Mouse (Mus musculus) embryonic facial prominence, embryonic 14.5 days (tissue): ENCODE data around the gene Npas3. TPM values are rescaled to one million over a fixed set of nuclear protein-coding genes. Genes with fewer than 3 reads are reported as not detected.

ENCODE experiments used
- ATAC-seq: fragments of 200-750 bp; cut with Nextera tagmentation; 2 replicates; pipeline ENCODE4 v1.8.0; 2017; ENCODE audit warnings: low read depth, moderate number of reproducible peaks, moderate TSS enrichment
- DNase-seq: peaks from one replicate; pipeline ENCODE4 v3.0.0-alpha.2; 2015; ENCODE audit warnings: low spot score
- H3K27ac ChIP-seq: fragments of 300-500 bp; sonication (generic); replicated peaks from 2 replicates; pipeline ENCODE4 v1.5.1; 2014; ENCODE audit warnings: low read depth, mild to moderate bottlenecking, low read length, moderate library complexity
- H3K27me3 ChIP-seq: fragments of 300-500 bp; sonication (generic); replicated peaks from 2 replicates; pipeline ENCODE4 v1.6.1; 2014; ENCODE audit warnings: low read length; ENCODE audit not compliant: control insufficient read depth, insufficient read depth
- H3K36me3 ChIP-seq: fragments of 300-500 bp; sonication (generic); 2 replicates; pipeline ENCODE4 v1.6.1; 2014; ENCODE audit warnings: low read length, mixed read lengths; ENCODE audit not compliant: control insufficient read depth, insufficient read depth
- H3K4me1 ChIP-seq: fragments of 300-500 bp; sonication (generic); 2 replicates; pipeline ENCODE4 v1.6.1; 2014; ENCODE audit warnings: antibody characterized with exemption, low read length; ENCODE audit not compliant: control insufficient read depth, insufficient read depth
- H3K4me2 ChIP-seq: fragments of 300-500 bp; sonication (generic); 2 replicates; pipeline ENCODE4 v1.6.1; 2014; ENCODE audit warnings: low read depth, mild to moderate bottlenecking, low read length, moderate library complexity, mixed read lengths
- H3K4me3 ChIP-seq: fragments of 300-500 bp; sonication (generic); 2 replicates; pipeline ENCODE4 v1.5.1; 2014; ENCODE audit warnings: low read depth, mild to moderate bottlenecking, low read length
- H3K9ac ChIP-seq: fragments of 300-500 bp; sonication (generic); 2 replicates; pipeline ENCODE4 v1.6.1; 2014; ENCODE audit warnings: low read depth, mild to moderate bottlenecking, low read length, moderate library complexity, mixed read lengths
- H3K9me3 ChIP-seq: fragments of 300-500 bp; sonication (generic); 2 replicates; pipeline ENCODE4 v1.6.1; 2016; ENCODE audit warnings: low read length; ENCODE audit not compliant: control insufficient read depth
- WGBS: fragments of 180-500 bp; shearing (Covaris S2); extraction: QIAGEN DNeasy Blood & Tissue Kit; methylation state at CpG from one replicate; pipeline ENCODE4 v1.1.7; 2014; 5-methylcytosine and 5-hydroxymethylcytosine counted together
- polyA plus RNA-seq: library from polyadenylated mRNA; unstranded; fragments of >200 nt; fragmentation: Nextera tagmentation; extraction: Ambion mirVana; gene quantifications from 2 replicates; pipeline ENCODE4 v1.2.1, GENCODE M21; 2014

The Npas3 gene
- polyA plus RNA-seq, 1 experiment from 2014 or later: 4.4 TPM

DNA sequence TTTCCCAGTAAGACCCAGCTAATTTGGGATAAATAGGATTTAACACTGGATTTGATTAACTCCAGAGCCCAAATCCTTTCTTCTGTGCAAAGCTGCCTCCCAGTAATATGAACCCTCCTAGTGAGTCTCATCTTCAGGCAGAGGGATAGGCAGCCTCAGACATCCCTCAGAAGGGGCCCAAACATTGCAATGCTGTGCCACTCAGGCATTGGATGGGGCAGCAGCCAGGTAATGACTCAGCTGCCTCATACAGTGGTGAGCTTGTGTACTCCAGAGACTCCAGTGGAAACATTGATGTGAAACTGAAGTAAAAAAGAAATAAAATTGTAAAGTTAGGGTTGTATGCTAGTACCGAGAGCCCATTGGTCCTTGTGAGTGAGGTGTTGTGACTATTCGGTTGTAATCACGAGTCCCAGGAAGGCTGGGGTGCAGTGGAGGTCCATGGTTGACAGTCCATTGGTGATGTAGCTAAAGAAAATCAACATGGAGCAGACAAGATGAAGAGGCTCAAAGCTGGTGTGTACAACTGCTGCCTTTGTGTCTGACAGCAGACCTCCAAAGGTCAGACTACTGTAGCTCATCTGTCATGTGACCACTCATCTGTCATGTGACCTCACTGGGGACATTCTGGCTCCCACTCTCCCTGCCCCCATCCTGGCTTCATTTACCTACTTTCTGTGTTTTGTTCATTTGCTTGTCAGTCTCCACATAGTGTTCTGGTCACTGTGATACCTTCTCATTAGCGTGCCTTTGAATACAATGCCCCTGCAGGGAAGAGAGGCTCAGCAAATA, 383.0 kb downstream of the Npas3 start:
- Histone ChIP-seq H3K9me3 (no peaks in the 10 kb centered on the region), H3K4me1 (peaks cover 10% of the 10 kb centered on the region; the same call in 1 of the 2 replicates), H3K4me3 (no peak overlapping the region), H3K9ac (no peak overlapping the region), H3K4me2 (no peak overlapping the region), H3K27ac (no peak overlapping the region), H3K27me3 (no peaks in the 10 kb centered on the region), H3K36me3 (no peaks in the 10 kb centered on the region)
- 90% methylated on average over 4 of the region's 4 CpGs for WGBS
- ATAC-seq (no peak), DNase-seq (no peak)

DNA sequence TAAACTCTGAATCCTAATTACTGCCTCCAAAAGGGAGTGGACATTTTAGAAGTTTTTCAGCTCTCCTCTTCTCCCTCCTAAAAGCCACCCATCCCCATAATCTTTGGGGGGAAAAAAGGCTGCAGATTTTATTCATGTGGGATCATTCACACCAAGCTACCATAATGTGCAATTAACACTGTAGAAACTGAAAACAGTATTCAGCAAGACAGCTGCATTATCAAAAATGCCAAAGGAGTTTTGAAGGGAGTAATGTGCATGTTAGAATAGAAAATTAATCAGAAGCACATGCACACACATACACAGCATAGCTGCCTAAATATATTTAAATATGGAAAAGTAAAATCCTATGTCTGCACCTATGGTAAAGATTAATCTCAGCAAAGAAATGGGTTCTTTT, 390.1 kb downstream of the Npas3 start:
- DNase-seq (no peak), ATAC-seq (no peak)
- H3K9ac ChIP-seq: no peak overlapping the region
- H3K4me2 ChIP-seq: no peak overlapping the region
- no peaks in the 10 kb centered on the region for H3K9me3 ChIP-seq
- H3K27me3 ChIP-seq: no peaks in the 10 kb centered on the region
- H3K27ac ChIP-seq: no peak overlapping the region
- H3K36me3 ChIP-seq: no peaks in the 10 kb centered on the region
- no peak overlapping the region for H3K4me3 ChIP-seq
- no peaks in the 10 kb centered on the region for H3K4me1 ChIP-seq

GRCm38 (mm10) chr12:53647282-53647681, 398.8 kb downstream of the Npas3 start:
- no peak overlapping the region for H3K9ac ChIP-seq
- no peak for ATAC-seq
- WGBS: 75% methylated on average over 2 of the region's 2 CpGs

DNA sequence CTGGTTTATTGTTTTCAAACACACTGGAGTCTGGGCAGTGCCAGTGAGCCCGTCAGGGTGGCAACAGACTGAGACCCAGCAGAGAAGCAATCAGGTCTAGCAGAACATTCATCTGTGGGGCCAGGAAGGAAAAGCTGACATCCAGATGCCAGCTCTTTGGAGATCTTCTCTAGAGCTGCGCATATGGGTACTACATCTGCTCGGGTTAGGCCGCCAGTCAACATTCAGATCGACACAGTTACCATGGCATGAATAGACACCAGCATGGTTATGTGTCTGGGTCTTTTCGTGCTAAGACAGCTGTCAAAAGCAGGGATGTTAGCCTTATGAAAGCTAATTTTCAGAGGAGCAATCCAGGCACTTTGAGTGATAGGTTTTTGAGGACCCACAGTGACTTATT, 407.8 kb downstream of the Npas3 start:
- Histone ChIP-seq H3K27me3 (no peaks in the 10 kb centered on the region), H3K9me3 (no peaks in the 10 kb centered on the region), H3K27ac (no peak overlapping the region), H3K4me1 (peaks cover 3% of the 10 kb centered on the region; the same call in 1 of the 2 replicates), H3K4me2 (no peak overlapping the region), H3K9ac (no peak overlapping the region), H3K36me3 (no peaks in the 10 kb centered on the region), H3K4me3 (no peak overlapping the region)
- WGBS: 89% methylated on average over 6 of the region's 6 CpGs
- ATAC-seq (no peak), DNase-seq (no peak)

More at GRCm38 (mm10) chr12:53647282-53647681, 398.8 kb downstream of the Npas3 start:
- Histone ChIP-seq H3K4me3 (no peak overlapping the region), H3K9me3 (no peaks in the 10 kb centered on the region), H3K27ac (no peak overlapping the region), H3K4me2 (no peak overlapping the region), H3K27me3 (no peaks in the 10 kb centered on the region), H3K4me1 (peaks cover 3% of the 10 kb centered on the region; the same call in 1 of the 2 replicates), H3K36me3 (no peaks in the 10 kb centered on the region)
- no peak for DNase-seq

DNA sequence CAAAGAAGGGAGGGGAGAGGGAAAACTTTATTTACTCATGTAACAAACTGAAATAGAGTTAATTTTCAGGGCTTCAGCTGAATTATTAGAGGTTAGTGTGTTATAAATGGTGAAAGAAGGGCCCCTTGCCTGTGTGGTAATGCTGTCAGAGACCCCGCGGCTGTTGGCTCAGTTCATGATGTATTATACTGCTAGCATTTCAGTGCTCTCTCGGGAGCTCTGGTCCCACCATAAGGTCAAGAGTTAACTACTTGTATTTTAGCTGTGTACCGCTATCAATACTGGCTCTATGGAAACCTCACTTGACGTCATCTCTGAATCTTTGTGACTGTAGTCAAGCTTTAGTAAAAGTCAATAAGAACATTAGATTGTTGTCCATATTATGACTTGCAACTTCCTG, 415.6 kb downstream of the Npas3 start:
- Histone ChIP-seq H3K36me3 (no peaks in the 10 kb centered on the region), H3K9ac (no peak overlapping the region), H3K4me3 (no peak overlapping the region), H3K4me2 (no peak overlapping the region), H3K27ac (no peak overlapping the region), H3K4me1 (0 out of 2 replicates have a peak, but pooled peaks cover 3% of the 10 kb centered on the region), H3K27me3 (no peaks in the 10 kb centered on the region), H3K9me3 (no peaks in the 10 kb centered on the region)
- ATAC-seq (no peak), DNase-seq (no peak)
- WGBS: 37% methylated on average over 5 of the region's 5 CpGs

DNA sequence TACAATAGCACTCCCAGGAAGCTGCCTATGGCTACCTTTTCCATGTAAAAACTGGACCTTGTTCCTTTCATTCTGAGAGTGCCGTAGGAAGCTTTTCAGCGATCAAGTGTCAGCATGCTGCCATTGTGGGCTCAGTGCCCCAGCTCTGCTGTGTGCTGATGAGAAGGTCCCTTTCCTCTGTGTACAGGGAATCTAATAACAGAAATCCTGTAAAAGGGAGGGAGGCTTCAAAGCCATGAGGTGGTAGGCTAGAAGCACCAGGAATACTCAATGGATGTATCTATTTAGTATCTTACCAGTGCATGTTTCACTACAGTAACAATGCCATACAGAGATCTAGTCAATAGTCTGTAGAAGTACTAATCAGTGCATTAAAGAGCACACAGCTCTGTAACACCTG, 423.4 kb downstream of the Npas3 start:
- Histone ChIP-seq H3K4me3 (no peak overlapping the region), H3K27me3 (no peaks in the 10 kb centered on the region), H3K4me2 (no peak overlapping the region), H3K27ac (no peak overlapping the region), H3K4me1 (no peaks in the 10 kb centered on the region), H3K9me3 (no peaks in the 10 kb centered on the region), H3K9ac (no peak overlapping the region), H3K36me3 (no peaks in the 10 kb centered on the region)
- no peak for ATAC-seq
- 88% methylated on average over 2 of the region's 2 CpGs for WGBS
- DNase-seq: no peak

DNA sequence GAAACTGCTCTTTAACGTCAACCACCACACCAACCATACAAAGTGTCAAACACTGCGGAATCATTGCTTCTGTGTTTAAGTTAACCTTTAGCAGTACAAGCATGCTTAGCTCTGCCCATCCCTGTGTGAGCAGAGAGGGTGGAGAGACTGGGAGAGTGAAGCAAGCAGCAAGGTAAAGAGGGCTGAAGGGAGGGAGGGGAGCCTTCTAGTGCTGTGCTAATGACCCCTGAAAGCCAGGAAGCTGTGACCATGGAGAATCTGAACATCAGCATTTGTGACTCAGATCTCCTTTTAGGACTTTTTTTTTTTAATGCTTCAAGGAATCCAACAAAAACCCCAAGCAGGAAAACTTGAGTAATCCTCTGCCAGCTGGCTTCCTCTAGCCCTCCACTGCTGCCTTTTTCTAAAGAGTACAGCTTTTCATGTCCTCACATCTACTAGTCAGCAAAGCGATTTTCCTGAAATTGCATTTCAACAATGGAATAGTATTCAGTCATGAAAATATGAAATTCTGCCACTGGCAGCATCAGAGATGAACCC, 428.7 kb downstream of the Npas3 start:
- Histone ChIP-seq H3K36me3 (no peaks in the 10 kb centered on the region), H3K4me2 (no peak overlapping the region), H3K4me1 (no peaks in the 10 kb centered on the region), H3K4me3 (no peak overlapping the region), H3K9me3 (no peaks in the 10 kb centered on the region), H3K27ac (no peak overlapping the region), H3K27me3 (no peaks in the 10 kb centered on the region), H3K9ac (no peak overlapping the region)
- DNase-seq (no peak), ATAC-seq (no peak)
- WGBS: 62% methylated on average over 3 of the region's 3 CpGs

GRCm38 (mm10) chr12:53678166-53678565, 429.7 kb downstream of the Npas3 start:
- H3K4me3 ChIP-seq: no peak overlapping the region
- H3K4me2 ChIP-seq: no peak overlapping the region
- no peaks in the 10 kb centered on the region for H3K27me3 ChIP-seq
- ATAC-seq (no peak), DNase-seq (no peak)
- no peak overlapping the region for H3K27ac ChIP-seq
- 61% methylated on average over 3 of the region's 3 CpGs for WGBS
- no peaks in the 10 kb centered on the region for H3K9me3 ChIP-seq
- H3K36me3 ChIP-seq: no peaks in the 10 kb centered on the region
- no peak overlapping the region for H3K9ac ChIP-seq
- no peaks in the 10 kb centered on the region for H3K4me1 ChIP-seq

- no peaks in the 10 kb centered on the region for H3K36me3 ChIP-seq
- no peak for ATAC-seq
- no peak overlapping the region for H3K9ac ChIP-seq
- 91% methylated on average over 4 of the region's 4 CpGs for WGBS
- H3K4me3 ChIP-seq: no peak overlapping the region
- no peaks in the 10 kb centered on the region for H3K9me3 ChIP-seq
- no peaks in the 10 kb centered on the region for H3K4me1 ChIP-seq
- no peak for DNase-seq
- no peak overlapping the region for H3K4me2 ChIP-seq
- H3K27ac ChIP-seq: no peak overlapping the region
- no peaks in the 10 kb centered on the region for H3K27me3 ChIP-seq
Observed at GRCm38 (mm10) chr12:53679161-53679560, 430.7 kb downstream of the Npas3 start.
